Mouse (Mus musculus): ENCODE results near the gene Hsd3b7. TPM values are rescaled to one million over a fixed set of nuclear protein-coding genes. Genes with fewer than 3 reads are reported as not detected.

Gene Hsd3b7
- 55.9 and 69.1 TPM in 2 replicates for polyA plus RNA-seq (2012; rRNA removed)

DNA sequence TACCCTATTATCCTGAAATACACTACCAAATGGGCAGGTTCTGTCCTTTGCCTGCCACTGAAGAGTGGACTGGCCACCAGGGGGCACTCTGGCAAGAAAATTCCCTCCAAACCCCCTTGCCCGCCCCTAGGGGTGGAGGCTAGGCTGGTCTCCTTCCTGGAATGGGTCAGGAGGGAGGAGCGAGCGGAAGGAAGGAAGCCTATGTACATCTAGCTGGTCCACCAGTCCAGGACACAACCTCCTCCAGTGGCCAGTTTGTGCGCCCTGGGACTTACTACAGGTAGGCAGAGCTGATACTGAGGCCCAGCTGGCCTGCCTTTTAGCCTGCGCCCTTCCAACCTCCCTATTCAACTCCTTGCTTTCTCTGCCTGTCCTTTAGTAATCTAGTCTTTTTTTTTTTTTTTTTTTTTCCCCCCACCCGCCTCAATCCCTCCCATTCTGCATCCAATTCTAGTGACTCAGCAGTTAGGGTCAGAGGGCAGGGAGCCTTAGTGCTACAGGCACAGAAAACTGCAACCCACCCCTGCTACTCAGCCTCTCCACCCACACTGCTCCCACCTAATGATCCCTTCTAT is at the start of gene Hsd3b7:
TSS of gene Hsd3b7 (plus strand) at position 170 of the 575 bp plus-strand sequence.
- peak; percentile 92 for DNase-seq (ENCODE audit: low read depth, low spot score)
- WGBS: 5% methylated on average over 6 of the region's 6 CpGs

DNA sequence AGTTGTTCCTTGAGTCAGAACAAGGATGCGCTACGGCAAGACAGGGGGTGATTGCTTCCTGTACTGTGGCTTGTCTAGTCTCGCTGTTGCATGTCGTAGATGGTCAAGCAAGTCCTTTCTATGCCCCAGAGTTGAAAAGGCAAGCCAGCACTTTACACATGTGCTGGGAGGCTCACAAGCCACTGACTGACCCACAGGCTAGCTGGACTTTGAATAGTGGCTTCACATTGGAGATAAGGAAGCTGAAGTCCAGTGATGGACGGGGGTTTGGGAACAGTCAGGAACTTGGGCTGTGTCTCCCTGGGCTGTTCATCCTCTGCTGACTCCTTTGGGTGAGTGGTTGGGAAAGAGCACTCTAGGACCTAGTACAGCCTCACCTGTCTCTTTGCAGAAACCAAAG is 48.8 kb upstream of the Hsd3b7 start:
- DNase-seq (ENCODE audit: low read depth, low spot score): no peak
- WGBS: 92% methylated on average over 5 of the region's 5 CpGs

DNA sequence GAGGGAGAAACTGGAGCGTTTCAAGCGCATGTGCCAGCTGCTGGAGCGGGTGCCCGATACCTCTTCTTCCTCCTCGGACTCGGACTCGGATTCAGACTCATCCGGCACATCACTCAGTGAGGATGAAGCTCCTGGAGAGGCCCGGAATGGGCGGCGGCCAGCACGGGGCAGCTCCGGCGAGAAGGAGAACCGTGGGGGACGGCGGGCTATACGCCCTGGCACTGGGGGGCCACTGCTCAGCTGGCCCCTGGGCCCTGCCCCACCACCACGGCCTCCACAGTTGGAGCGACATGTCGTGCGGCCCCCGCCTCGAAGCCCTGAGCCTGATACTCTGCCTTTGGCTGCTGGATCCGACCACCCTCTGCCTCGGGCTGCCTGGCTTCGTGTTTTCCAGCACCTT is 48.3 kb upstream of the Hsd3b7 start:
- no peak for DNase-seq (ENCODE audit: low read depth, low spot score)
- WGBS: 93% methylated on average over 27 of the region's 27 CpGs

DNA sequence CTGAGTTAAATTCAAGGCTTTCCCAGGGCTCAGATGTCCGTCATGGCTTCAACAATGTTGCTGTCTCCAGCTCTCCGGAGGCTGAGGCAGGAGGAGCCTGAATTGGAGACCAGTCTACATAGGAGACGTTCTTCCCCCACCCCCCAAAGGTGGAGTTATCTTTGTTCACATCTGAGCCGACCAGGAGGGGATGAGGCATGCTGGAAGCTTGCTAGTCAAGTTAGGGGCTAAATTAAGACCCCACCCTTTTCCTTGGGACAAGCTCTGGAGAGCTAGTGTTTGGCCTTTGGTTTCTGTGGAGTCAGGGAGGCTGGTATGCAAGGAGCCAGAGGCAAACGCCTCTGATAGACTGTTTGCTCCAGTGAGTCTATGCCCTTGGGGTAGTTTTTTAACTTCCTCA is 47.2 kb upstream of the Hsd3b7 start:
- no peak for DNase-seq (ENCODE audit: low read depth, low spot score)
- WGBS: 61% methylated on average over 5 of the region's 5 CpGs

DNA sequence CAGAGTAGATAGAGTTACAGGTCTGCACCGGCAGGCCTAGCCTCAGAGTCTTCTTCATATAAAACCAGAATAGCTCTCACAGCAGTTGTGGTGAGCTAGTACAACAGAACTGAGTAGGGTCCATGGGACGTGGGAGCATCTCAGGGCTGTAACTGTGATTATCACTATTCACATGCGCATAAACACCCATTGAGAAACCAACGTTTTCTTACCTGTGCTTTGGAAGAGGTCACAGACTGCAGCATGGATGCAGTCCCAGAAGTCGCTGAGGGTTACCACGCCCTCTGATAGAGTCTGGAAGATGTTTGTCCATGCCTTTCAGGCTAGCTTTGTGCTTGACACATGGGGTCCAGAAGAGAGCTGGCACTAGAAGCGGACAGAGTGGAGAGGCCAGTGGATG is 46.7 kb upstream of the Hsd3b7 start:
- DNase-seq (ENCODE audit: low read depth, low spot score): no peak
- WGBS: 75% methylated on average over 7 of the region's 7 CpGs

DNA sequence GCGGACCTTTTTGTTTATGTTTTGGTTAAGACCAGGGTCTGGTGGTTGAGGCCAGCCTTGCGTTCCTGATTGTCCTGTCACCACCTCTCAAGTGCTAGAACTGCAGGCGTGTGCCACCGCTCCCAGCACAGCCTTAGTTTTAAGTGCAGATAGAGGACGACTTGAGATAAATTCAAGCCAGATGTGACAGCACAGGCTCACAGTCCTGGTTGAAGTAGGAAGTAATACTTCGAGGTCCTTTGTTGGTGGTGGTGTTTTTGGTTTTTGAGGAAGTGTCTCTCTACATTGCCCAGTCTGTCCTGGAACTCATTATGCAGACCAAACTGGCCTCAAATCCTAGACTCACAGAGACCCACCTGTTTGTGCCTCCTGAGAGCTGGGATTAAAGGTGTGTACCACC is 40.7 kb upstream of the Hsd3b7 start:
- DNase-seq (ENCODE audit: low read depth, low spot score): no peak
- WGBS: 68% methylated on average over 6 of the region's 6 CpGs

DNA sequence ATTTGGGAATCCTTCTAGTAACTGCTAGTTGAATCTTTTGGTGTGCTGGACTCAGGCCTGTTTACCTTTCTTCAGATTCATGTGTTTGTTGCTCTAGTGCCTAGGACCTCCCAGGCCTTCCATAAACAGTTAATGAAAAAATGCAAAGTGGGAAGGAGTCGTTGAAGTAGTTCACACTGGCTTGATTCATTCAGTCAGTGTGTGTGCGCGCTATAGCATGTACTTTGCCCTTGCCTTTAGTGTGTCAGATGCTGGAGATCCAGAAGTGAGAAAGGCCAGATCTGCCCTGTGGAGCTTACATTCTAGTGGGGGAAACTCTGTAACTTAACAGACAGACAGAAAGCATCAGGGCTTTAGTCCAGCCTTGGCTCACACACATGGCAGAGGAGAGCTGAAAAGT is 39.9 kb upstream of the Hsd3b7 start:
- WGBS: 66% methylated on average over 3 of the region's 3 CpGs
- DNase-seq (ENCODE audit: low read depth, low spot score): no peak

DNA sequence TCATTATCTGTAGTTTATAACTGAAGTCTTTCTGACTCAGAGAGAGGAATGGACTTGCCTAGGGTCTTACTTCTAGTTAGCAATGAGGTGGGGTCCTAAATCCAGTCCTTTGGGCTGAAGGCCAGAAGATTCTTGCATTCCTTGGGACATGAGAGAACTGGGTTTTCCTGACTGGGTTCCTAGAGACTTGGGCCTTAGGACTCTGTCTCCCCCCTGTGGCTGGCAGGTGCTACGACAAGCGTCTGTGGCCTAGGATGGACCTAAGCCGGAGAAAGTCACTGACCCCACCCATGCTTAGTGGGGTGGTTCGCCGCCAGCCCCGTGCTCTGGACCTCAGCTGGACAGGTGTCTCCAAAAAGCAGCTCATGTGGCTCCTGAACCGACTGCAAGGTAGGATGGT is 39.4 kb upstream of the Hsd3b7 start:
- no peak for DNase-seq (ENCODE audit: low read depth, low spot score)
- 11% methylated on average over 7 of the region's 7 CpGs for WGBS

DNA sequence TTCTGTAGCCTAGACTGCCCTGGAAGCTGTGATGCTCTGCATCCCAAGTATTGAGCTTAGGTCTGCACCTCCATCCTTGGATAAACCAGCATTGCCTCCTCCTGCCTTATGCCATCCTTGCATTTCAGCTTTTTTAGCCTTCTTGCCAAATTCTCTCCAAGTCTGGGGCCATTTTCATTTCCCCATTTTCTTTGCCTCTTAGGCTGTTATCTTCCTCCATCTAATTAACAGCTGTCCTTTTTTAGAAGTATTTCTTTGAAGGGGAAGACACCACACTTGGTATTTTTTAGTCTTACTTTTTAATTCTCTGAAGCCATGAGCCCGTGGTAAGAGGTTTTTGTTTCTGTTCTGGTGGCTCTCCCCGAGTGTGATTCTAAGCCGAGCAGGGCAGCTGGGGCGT is 36.8 kb upstream of the Hsd3b7 start:
- WGBS: 85% methylated on average over 4 of the region's 4 CpGs
- DNase-seq (ENCODE audit: low read depth, low spot score): no peak

DNA sequence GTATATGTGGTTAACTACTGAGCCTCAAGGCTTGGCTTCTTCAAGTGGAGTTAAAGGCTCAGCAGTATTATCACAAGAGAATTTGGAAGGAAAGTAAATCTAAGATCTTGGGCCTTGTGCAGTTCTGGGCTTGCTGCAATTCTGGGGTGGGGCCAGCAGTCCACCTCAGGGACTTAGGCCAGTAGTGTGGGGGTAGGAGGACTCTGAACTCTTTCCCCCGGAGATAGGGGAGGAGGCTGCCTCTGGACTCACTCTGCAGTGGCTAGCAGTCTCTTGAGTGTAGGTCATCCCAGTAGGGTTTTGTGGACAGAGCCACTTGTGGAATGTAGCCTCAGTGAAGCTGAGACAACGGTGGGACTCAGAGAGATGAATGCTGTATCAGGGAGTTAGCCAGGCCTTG is 34.6 kb upstream of the Hsd3b7 start:
- WGBS: 69% methylated on average over 2 of the region's 2 CpGs
- no peak for DNase-seq (ENCODE audit: low read depth, low spot score)

DNA sequence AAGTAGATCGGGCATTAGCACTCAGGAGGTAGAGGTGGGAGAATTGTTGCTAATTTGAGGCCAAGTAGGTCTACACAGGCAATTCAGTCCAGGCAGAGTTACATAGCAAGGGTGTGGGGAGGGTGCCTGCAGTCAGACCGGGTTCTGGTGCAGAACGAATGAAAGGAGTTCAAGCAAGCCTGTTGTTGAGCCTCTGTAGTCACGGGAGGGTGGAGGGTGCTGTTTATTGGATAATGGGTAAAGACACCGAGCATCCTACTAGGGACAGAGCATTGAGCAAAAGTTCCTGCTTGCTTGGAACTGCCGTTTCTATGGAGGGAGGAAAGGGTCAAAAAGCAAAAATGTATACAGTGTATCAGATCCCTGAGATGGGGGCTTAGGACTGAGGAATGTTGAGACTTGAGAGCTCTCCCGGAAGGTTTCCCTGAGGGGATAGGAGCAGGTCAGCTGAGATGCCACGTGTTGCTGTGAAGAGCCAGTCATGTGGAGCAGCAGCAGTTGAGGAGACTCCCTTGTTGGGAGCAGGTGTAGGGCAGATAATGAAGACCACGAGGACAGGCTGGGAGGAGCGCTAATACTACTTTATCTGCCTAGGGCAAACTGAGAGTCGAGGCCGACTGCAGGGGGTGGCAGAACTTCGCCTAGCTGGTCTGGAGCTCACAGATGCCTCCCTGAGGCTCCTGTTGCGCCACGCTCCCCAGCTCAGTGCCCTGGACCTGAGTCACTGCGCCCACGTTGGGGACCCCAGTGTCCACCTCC is 33.4 kb upstream of the Hsd3b7 start:
- no peak for DNase-seq (ENCODE audit: low read depth, low spot score)
- 73% methylated on average over 17 of the region's 17 CpGs for WGBS

DNA sequence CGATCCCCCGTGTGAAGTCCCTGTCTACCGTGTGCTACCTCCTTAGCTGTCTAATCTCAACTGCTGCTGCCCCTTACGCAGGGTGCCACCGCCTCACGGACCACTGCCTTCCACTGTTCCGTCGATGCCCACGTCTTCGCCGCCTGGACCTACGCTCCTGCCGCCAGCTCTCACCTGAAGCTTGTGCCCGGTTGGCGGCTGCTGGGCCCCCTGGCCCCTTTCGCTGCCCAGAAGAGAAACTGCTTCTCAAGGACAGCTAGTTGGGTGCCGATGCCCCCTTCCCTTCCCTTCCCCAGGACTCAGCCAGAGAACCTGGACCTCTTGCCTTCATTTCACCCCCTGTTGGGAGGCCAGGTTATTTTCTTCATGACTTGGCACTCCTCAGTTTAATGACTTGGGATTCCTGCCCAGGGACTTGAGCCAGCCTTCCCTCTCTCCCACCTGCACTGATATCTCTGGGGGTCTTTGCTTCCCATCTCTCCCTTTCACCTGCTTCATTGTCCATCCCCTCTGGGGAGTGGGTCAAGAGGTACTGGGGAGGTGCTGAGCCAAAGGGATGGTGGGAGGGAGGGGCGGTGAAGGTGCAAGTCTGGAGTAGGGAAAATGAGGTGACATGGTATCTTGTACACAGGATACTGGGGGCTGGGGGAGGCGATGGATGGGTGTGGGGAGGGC is 32.6 kb upstream of the Hsd3b7 start:
- WGBS: 94% methylated on average over 19 of the region's 19 CpGs
- DNase-seq (ENCODE audit: low read depth, low spot score): no peak

DNA sequence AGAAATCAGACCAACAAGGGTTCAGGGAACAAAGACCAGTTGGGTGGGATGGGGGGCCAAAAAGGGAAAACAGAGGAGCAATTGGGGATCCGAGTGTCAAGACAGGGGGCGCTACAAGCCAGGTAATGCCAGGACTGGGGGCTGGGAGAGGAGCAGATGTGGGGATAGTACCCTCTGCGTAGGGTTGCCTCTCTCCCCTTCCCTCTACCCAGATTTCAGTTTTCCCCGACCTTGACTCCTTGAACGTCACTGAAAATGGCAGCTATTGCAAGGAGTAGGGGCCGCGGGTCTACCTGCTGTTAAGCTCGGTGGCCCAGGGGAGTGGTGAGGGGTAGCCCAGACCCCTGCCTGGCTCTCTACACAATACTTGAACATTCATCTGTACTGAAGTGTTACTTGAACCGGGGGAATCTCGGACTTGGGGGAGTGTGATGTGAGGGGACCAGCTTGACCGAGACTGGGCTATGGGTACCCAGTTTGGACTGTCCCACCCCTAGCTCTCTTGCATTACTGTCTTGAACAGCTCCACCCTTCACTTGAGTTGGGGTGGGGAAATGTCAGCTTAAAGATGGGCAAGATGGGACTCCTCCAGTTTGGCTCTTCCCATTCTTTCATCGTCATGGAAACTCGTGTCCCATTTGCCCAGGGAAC is 31.9 kb upstream of the Hsd3b7 start:
- no peak for DNase-seq (ENCODE audit: low read depth, low spot score)
- WGBS: 64% methylated on average over 13 of the region's 13 CpGs

DNA sequence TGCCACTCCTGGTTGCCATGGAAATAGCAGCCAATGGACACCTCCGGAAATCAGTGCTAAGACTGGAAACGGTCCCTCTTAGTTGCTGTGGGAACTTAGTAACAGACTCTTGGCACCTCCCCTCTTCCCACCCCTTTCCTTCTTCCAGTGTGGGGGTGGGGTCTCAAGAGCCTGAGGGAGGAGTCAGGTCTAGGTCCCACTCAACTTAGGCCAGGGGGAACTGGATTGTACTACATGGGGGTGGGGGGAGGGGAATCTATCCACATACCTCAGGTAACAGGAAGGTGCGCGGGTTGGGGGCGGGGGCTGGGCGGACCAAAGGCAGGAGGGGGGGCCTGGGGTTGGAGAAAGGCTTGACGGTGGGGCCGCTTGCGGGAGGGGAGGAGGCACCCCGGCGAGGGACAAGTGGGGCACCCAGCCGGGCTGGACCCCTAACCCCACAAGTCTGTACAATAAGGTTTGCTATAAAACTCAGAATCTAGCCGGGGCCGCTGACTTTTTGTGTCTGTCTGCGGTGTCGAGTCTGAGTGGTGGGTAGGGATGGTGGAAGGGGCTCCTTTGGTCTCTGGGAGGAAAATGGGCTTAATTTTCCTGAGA is 31.3 kb upstream of the Hsd3b7 start:
- DNase-seq (ENCODE audit: low read depth, low spot score): peak; percentile 78
- WGBS: 2% methylated on average over 16 of the region's 16 CpGs

DNA sequence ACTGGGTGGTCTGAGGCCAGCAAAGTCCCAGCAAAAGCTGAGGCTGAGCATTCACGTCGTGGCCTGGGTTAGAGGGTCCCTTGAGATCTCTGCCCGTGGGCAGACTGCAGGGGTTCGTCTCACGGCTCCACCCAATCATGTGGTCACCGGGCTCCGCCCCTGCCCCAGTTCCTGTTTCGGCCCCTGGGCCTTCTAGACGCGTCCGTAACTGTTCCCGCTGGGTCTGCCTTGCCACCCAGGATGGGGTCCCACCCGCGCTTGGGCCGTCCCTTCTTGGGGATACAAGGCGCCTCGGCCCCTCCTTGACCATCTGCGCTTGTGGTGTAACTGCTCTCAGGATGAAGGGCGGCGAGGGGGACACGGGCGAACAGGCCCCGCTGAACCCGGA is 30.8 kb upstream of the Hsd3b7 start, which contains the start of gene Orai3:
TSS of gene Orai3 (plus strand) at position 165 of the 388 bp plus-strand sequence.
- DNase-seq (ENCODE audit: low read depth, low spot score): no peak
- 2% methylated on average over 24 of the region's 24 CpGs for WGBS

DNA sequence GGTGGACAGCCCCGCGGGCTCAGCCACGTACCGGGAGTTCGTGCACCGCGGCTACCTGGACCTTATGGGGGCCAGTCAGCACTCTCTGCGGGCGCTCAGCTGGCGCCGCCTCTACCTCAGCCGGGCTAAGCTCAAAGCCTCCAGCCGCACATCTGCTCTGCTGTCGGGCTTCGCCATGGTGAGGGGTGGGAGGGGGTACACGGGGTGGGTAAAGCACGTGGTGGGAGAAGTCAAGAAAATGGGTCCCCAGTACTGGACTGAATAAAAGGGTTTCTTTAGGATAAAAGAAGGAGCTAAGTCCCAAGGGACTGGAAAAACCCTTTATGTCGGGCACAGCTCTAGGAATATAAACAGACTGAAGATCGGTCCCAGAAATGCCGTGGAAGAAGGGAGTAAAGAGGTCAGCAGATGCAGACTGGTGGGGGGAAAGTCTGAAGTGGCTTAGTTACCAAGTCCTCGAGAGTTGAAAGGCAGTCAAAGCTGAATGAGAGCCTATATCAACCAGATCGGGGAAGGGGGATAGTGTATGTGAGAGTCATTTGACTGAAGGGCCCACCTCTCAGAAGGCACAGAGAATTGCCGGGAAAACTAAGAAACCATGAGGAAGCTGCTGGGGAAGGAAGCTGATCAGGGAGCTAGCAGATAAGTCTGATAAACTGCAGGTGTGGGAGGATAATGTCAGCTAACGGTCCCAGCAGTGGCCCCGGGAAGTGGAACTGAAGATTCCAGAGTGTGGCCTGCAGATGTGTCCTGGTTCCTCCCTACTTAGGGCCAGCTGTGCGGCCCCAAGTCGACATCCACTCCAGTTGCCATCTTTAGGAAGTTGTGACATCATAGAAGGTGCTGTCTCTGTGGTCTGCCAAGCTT is 30.1 kb upstream of the Hsd3b7 start:
- 3% methylated on average over 27 of the region's 27 CpGs for WGBS
- no peak for DNase-seq (ENCODE audit: low read depth, low spot score)

DNA sequence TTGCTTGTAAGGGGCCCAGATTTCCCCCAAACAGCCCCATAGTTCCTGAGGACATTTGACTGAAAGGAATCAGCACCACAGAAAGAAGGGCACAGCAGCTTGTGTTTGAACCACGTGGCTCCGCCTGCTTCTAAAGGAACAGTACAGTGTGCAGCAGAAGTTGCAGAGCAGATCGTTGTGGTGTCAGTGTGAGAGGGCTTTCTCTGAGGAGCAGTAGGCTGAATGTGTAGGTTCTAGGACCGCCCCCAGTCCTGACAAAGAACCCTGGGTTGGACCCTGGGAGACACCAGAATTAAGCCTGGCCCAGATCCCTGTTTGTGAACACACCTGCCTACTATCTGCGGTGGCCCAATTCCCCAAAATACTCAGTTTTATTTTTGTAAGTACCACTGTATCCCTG is 29.1 kb upstream of the Hsd3b7 start:
- 63% methylated on average over 5 of the region's 5 CpGs for WGBS
- no peak for DNase-seq (ENCODE audit: low read depth, low spot score)

DNA sequence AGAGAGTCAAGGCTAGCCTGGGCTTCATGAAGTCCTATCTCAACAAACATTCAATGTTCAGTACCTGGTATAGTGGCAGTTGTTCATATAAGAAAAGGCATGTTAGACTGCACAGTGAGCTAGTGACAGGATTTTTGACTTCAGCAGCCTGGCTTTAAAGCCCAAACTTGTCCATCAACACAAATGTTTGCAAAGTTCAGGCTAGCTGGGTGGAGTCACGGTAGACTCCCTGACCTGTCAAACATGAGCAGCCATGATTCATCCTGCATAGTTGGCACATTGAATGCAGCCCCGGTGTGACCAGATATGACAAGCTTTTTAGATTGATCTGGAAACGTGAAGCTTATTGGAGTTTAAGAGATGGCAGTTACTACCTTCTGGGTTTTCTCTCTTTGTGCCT is 28.3 kb upstream of the Hsd3b7 start:
- WGBS: 15% methylated on average over 3 of the region's 3 CpGs
- peak; percentile 65 for DNase-seq (ENCODE audit: low read depth, low spot score)

DNA sequence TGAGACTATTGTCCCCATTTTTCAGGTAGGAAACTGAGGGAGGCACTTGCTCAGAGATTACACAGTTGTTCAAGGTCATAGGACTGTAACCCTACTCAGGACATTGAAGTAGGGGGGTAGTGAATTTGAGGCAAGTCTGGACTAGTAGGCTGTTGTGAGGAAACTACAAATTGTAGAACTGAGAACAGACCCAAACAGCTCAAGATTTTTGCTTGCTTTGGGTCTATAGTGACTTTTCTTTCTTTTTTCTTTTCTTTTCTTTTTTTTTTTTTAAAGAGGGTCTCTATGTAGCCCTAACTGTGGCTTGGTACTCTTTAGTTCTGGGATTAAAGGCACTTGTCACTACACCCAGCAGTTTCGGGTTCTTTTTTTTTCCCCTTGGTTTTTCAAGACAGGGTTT is 27.8 kb upstream of the Hsd3b7 start:
- WGBS: 88% methylated on average over 1 of the region's 1 CpGs
- no peak for DNase-seq (ENCODE audit: low read depth, low spot score)
